Mouse (Mus musculus): ENCODE data around the gene Osbpl2. TPM values are rescaled to one million over a fixed set of nuclear protein-coding genes. Genes with fewer than 3 reads are reported as not detected.

Gene Osbpl2
- total and polyA plus RNA-seq, 3 experiments = 22.0 to 25.6 (median 24.5) TPM

DNA sequence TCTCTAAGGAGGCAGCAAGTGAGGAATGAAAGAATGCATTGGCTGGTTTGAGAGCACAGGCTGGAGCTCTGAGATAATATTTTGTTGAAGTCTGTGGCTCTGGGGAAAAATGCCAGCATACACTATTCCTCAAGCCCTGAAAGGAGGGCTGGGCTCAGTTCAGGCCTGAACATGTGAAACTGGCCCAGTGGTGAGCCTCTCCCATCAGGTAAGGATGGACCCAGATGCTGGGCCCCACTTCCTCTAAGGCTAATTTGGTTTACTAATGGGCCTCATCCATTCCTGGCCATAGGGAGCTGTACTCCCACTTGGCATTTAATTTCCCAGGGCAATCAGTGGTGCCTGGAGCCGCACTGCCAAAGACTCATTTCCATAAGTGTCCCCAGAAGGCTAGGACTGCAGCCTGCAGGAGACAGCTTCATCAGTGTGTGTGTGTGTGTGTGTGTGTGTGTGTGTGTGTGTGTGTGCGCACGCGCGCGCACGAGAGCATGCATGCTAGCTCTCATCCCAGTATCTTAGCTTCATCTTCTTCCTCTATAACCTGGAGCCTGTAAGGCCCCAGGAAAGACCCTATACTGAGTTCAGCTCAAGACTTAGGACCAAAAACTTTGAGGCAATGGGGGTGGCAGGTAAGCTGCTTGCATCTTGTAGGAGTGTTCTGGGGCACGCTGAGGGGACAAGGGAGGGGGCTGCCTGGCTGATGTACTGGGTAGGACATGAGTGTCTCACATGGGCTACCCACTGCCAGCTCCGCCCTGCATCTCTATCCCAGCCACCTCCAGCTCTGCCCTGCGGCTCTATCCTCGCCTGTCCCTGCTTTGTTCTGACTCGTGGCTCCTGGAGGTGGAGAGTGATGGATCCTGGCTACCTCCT is 86.2 kb downstream of the Osbpl2 start:
- TF ChIP-seq CTCF (IDR thresholded peaks at IDR 0.05; ENCODE audit: low read depth, low read length) (no peak), GATA1 (IDR thresholded peaks at IDR 0.05; ENCODE audit: borderline replicate concordance, low read length) (no peak), POLR2AphosphoS5 (IDR thresholded peaks at IDR 0.05; ENCODE audit: insufficient replicate concordance, low read depth, low read length) (no peak), GATA2 (IDR thresholded peaks at IDR 0.05; ENCODE audit: borderline replicate concordance, low read depth, low read length) (no peak), TAL1 (conservative IDR thresholded peaks at IDR 0.05; ENCODE audit: low read depth, low read length) (no peak)
- no peaks in the 10 kb centered on the region for H3K9me3 ChIP-seq (replicated peaks)

GRCm38 (mm10) chr2:180205956-180206280 is 86.8 kb downstream of the Osbpl2 start:
- TF ChIP-seq GATA2 (IDR thresholded peaks at IDR 0.05; ENCODE audit: borderline replicate concordance, low read depth, low read length) (no peak), POLR2AphosphoS5 (IDR thresholded peaks at IDR 0.05; ENCODE audit: insufficient replicate concordance, low read depth, low read length) (no peak), TAL1 (conservative IDR thresholded peaks at IDR 0.05; ENCODE audit: low read depth, low read length) (no peak), GATA1 (IDR thresholded peaks at IDR 0.05; ENCODE audit: borderline replicate concordance, low read length) (no peak), CTCF (IDR thresholded peaks at IDR 0.05; ENCODE audit: low read depth, low read length) (no peak)
- Histone ChIP-seq H3K9me3 (replicated peaks) (no peaks in the 10 kb centered on the region), H3K4me1 (ENCODE audit: insufficient read depth, low read depth, low read length) (peaks cover 8% of the 10 kb centered on the region), H3K36me3 (replicated peaks) (peaks cover 97% of the 10 kb centered on the region), H3K27me3 (ENCODE audit: insufficient read depth, low read length) (no peaks in the 10 kb centered on the region), H3K4me3 (ENCODE audit: low read depth, low read length) (no peak overlapping the region)
- DNase-seq (ENCODE audit: low spot score) (no peak), ATAC-seq (ENCODE audit: extremely low read depth, insufficient number of reproducible peaks, low FRiP score, poor library complexity, severe bottlenecking) (no peak)

More for the DNA sequence above, 86.2 kb downstream of the Osbpl2 start:
- ATAC-seq (ENCODE audit: extremely low read depth, insufficient number of reproducible peaks, low FRiP score, poor library complexity, severe bottlenecking) (no peak), DNase-seq (ENCODE audit: low spot score) (no peak)
- Histone ChIP-seq H3K36me3 (replicated peaks) (peaks cover 99% of the 10 kb centered on the region), H3K4me1 (ENCODE audit: insufficient read depth, low read depth, low read length) (peaks cover 8% of the 10 kb centered on the region), H3K27me3 (ENCODE audit: insufficient read depth, low read length) (no peaks in the 10 kb centered on the region), H3K4me3 (ENCODE audit: low read depth, low read length) (no peak overlapping the region)

GRCm38 (mm10) chr2:180207840-180208239 is 88.7 kb downstream of the Osbpl2 start:
- DNase-seq (ENCODE audit: low spot score) (no peak), ATAC-seq (ENCODE audit: extremely low read depth, insufficient number of reproducible peaks, low FRiP score, poor library complexity, severe bottlenecking) (peak; percentile 45; the same call in 1 of the 2 replicates)
- H3K4me3 ChIP-seq (ENCODE audit: low read depth, low read length) = no peak overlapping the region
- peaks cover 8% of the 10 kb centered on the region for H3K4me1 ChIP-seq (ENCODE audit: insufficient read depth, low read depth, low read length)
- TF ChIP-seq GATA1 (IDR thresholded peaks at IDR 0.05; ENCODE audit: borderline replicate concordance, low read length) = no peak
- peak; percentile 60 for TF ChIP-seq CTCF (IDR thresholded peaks at IDR 0.05; ENCODE audit: low read depth, low read length)
- peaks cover 96% of the 10 kb centered on the region for H3K36me3 ChIP-seq (replicated peaks)
- H3K27me3 ChIP-seq (ENCODE audit: insufficient read depth, low read length) = no peaks in the 10 kb centered on the region
- H3K9me3 ChIP-seq (replicated peaks) = peaks cover 6% of the 10 kb centered on the region

DNA sequence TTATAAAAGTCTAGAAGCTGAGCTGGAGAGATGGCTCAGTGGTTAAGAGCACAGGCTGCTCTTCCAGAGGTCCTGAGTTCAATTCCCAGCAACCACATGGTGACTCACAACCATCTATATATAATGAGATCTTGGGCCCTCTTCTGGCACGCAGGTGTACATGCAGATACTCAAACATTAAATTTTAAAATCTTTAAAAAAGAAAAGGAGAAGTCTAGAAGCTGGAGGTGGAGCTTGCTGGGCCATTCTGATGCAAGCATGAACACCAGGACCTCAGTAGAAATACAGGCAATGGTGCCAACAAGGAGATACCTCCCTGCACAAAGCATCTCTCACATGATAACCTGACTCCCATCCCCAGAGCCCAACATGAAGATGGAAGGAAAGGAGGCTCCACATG is 89.9 kb downstream of the Osbpl2 start:
- Histone ChIP-seq H3K27me3 (ENCODE audit: insufficient read depth, low read length) (no peaks in the 10 kb centered on the region), H3K36me3 (replicated peaks) (peaks cover 96% of the 10 kb centered on the region), H3K4me3 (ENCODE audit: low read depth, low read length) (no peak overlapping the region), H3K4me1 (ENCODE audit: insufficient read depth, low read depth, low read length) (peaks cover 12% of the 10 kb centered on the region), H3K9me3 (replicated peaks) (peaks cover 14% of the 10 kb centered on the region)
- ATAC-seq (ENCODE audit: extremely low read depth, insufficient number of reproducible peaks, low FRiP score, poor library complexity, severe bottlenecking) = no peak
- no peak for TF ChIP-seq CTCF (IDR thresholded peaks at IDR 0.05; ENCODE audit: low read depth, low read length)
- TF ChIP-seq POLR2AphosphoS5 (IDR thresholded peaks at IDR 0.05; ENCODE audit: insufficient replicate concordance, low read depth, low read length) = no peak
- no peak for TF ChIP-seq GATA2 (IDR thresholded peaks at IDR 0.05; ENCODE audit: borderline replicate concordance, low read depth, low read length)
- TF ChIP-seq TAL1 (conservative IDR thresholded peaks at IDR 0.05; ENCODE audit: low read depth, low read length) = no peak
- TF ChIP-seq GATA1 (IDR thresholded peaks at IDR 0.05; ENCODE audit: borderline replicate concordance, low read length) = no peak
- no peak for DNase-seq (ENCODE audit: low spot score)

DNA sequence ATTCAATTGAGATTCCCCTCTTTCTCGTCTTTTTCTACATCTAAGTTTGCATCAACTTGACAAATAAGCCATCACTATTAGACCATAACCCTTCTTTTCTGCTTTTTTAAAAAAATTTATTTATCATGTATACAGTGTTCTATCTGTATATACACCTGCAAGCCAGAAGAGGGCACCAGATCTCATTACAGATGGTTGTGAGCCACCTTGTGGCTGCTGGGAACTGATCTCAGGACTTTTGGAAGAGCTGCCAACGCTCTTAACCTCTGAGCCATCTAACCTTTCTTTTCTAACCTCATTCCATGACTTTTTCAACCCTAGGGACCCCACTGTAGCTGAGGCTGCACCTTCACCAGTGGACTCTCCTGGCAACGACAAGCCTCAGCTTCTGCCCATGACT is 93.1 kb downstream of the Osbpl2 start:
- DNase-seq (ENCODE audit: low spot score) (no peak), ATAC-seq (ENCODE audit: extremely low read depth, insufficient number of reproducible peaks, low FRiP score, poor library complexity, severe bottlenecking) (no peak)
- Histone ChIP-seq H3K27me3 (ENCODE audit: insufficient read depth, low read length) (no peaks in the 10 kb centered on the region), H3K36me3 (replicated peaks) (peaks cover 96% of the 10 kb centered on the region), H3K4me3 (ENCODE audit: low read depth, low read length) (no peak overlapping the region), H3K4me1 (ENCODE audit: insufficient read depth, low read depth, low read length) (peaks cover 43% of the 10 kb centered on the region), H3K9me3 (replicated peaks) (peaks cover 14% of the 10 kb centered on the region)
- TF ChIP-seq CTCF (IDR thresholded peaks at IDR 0.05; ENCODE audit: low read depth, low read length) = no peak
- TF ChIP-seq GATA2 (IDR thresholded peaks at IDR 0.05; ENCODE audit: borderline replicate concordance, low read depth, low read length) = no peak
- no peak for TF ChIP-seq TAL1 (conservative IDR thresholded peaks at IDR 0.05; ENCODE audit: low read depth, low read length)
- TF ChIP-seq GATA1 (IDR thresholded peaks at IDR 0.05; ENCODE audit: borderline replicate concordance, low read length) = no peak
- TF ChIP-seq POLR2AphosphoS5 (IDR thresholded peaks at IDR 0.05; ENCODE audit: insufficient replicate concordance, low read depth, low read length) = no peak

Other genes with a start within 250 kb of the Osbpl2 start
- gene Taf4, start 142.7 kb upstream of the Osbpl2 start, total RNA-seq (2014; fragmentation: Nextera tagmentation) = 37.3 and 45.7 TPM in 2 replicates
- gene Taf4, start 142.7 kb upstream of the Osbpl2 start, total RNA-seq (2017) = 9.3 and 14.2 TPM in 2 replicates
- 29.3 and 32.3 TPM in 2 replicates for gene Taf4, start 142.7 kb upstream of the Osbpl2 start, polyA plus RNA-seq (2012)
- 19.9 and 27.5 TPM in 2 replicates for gene Lsm14b, start 94.3 kb upstream of the Osbpl2 start, total RNA-seq (2014; fragmentation: Nextera tagmentation)
- gene Lsm14b, start 94.3 kb upstream of the Osbpl2 start, total RNA-seq (2017) = 39.2 and 41.1 TPM in 2 replicates
- gene Lsm14b, start 94.3 kb upstream of the Osbpl2 start, polyA plus RNA-seq (2012) = 44.4 and 57.6 TPM in 2 replicates
- gene Psma7, start 76.9 kb upstream of the Osbpl2 start, total RNA-seq (2014; fragmentation: Nextera tagmentation) = 144 and 148 TPM in 2 replicates
- 305 TPM in 2 replicates for gene Psma7, start 76.9 kb upstream of the Osbpl2 start, total RNA-seq (2017)
- 81.2 and 94.1 TPM in 2 replicates for gene Psma7, start 76.9 kb upstream of the Osbpl2 start, polyA plus RNA-seq (2012)
- 3.7 and 4.3 TPM in 2 replicates for gene Ss18l1, start 76.8 kb upstream of the Osbpl2 start, total RNA-seq (2014; fragmentation: Nextera tagmentation)
- gene Ss18l1, start 76.8 kb upstream of the Osbpl2 start, total RNA-seq (2017) = 3.9 and 4.2 TPM in 2 replicates
- 2.4 and 2.5 TPM in 2 replicates for gene Ss18l1, start 76.8 kb upstream of the Osbpl2 start, polyA plus RNA-seq (2012)
- gene Mtg2, start 48.7 kb upstream of the Osbpl2 start, total RNA-seq (2014; fragmentation: Nextera tagmentation) = 11.0 and 12.3 TPM in 2 replicates
- 21.7 and 24.8 TPM in 2 replicates for gene Mtg2, start 48.7 kb upstream of the Osbpl2 start, total RNA-seq (2017)
- 12.9 and 14.8 TPM in 2 replicates for gene Mtg2, start 48.7 kb upstream of the Osbpl2 start, polyA plus RNA-seq (2012)
- not detected in 2 replicates for gene Hrh3, start 14.8 kb upstream of the Osbpl2 start, total RNA-seq (2014; fragmentation: Nextera tagmentation)
- 0.11 TPM in 1 of 2 replicates, not detected in the other for gene Hrh3, start 14.8 kb upstream of the Osbpl2 start, total RNA-seq (2017)
- gene Hrh3, start 14.8 kb upstream of the Osbpl2 start, polyA plus RNA-seq (2012) = not detected in 2 replicates
- gene Adrm1, start 52.2 kb downstream of the Osbpl2 start, total RNA-seq (2014; fragmentation: Nextera tagmentation) = 140 and 155 TPM in 2 replicates
- 66.4 and 74.4 TPM in 2 replicates for gene Adrm1, start 52.2 kb downstream of the Osbpl2 start, total RNA-seq (2017)
- gene Adrm1, start 52.2 kb downstream of the Osbpl2 start, polyA plus RNA-seq (2012) = 554 and 822 TPM in 2 replicates
- gene Lama5, start 106.6 kb downstream of the Osbpl2 start, total RNA-seq (2014; fragmentation: Nextera tagmentation) = 65.1 and 99.6 TPM in 2 replicates
- gene Lama5, start 106.6 kb downstream of the Osbpl2 start, total RNA-seq (2017) = 25.4 and 25.5 TPM in 2 replicates
- 64.8 and 69.2 TPM in 2 replicates for gene Lama5, start 106.6 kb downstream of the Osbpl2 start, polyA plus RNA-seq (2012)
- 629 and 653 TPM in 2 replicates for gene Rps21, start 138.1 kb downstream of the Osbpl2 start, total RNA-seq (2014; fragmentation: Nextera tagmentation)
- gene Rps21, start 138.1 kb downstream of the Osbpl2 start, total RNA-seq (2017) = 2,631 and 2,791 TPM in 2 replicates
- 384 and 1,622 TPM in 2 replicates for gene Rps21, start 138.1 kb downstream of the Osbpl2 start, polyA plus RNA-seq (2012)
- 8.7 and 12.1 TPM in 2 replicates for gene Cables2, start 154.2 kb downstream of the Osbpl2 start, total RNA-seq (2014; fragmentation: Nextera tagmentation)
- 9.7 and 10.9 TPM in 2 replicates for gene Cables2, start 154.2 kb downstream of the Osbpl2 start, total RNA-seq (2017)
- 14.5 and 23.6 TPM in 2 replicates for gene Cables2, start 154.2 kb downstream of the Osbpl2 start, polyA plus RNA-seq (2012)
- gene Rbbp8nl, start 170.6 kb downstream of the Osbpl2 start, total RNA-seq (2014; fragmentation: Nextera tagmentation) = not detected in 2 replicates
- gene Rbbp8nl, start 170.6 kb downstream of the Osbpl2 start, total RNA-seq (2017) = 0.11 TPM in 1 of 2 replicates, not detected in the other
- gene Rbbp8nl, start 170.6 kb downstream of the Osbpl2 start, polyA plus RNA-seq (2012) = not detected in 2 replicates
- not detected in 2 replicates for gene Gata5, start 215.4 kb downstream of the Osbpl2 start, total RNA-seq (2014; fragmentation: Nextera tagmentation)
- 0.11 TPM in 1 of 2 replicates, not detected in the other for gene Gata5, start 215.4 kb downstream of the Osbpl2 start, total RNA-seq (2017)
- not detected in 2 replicates for gene Gata5, start 215.4 kb downstream of the Osbpl2 start, polyA plus RNA-seq (2012)

Data from G1E (cell line).